Comparison of ENCODE assay signal across 19 mouse cellular contexts in genomic region chr7:90630546-90630945, GRCm38 (mm10).
"Had no signal": no experiment of that assay in that cellular context is flagged by ENCODE, and none has a peak within 500 bp of the region (broad histone marks: within the 10 kb centered on the region; RNA-seq: fewer than 3 reads in every experiment).

No protein-coding gene starts in this region.

- H3K4me2 ChIP-seq: liver, embryonic 15.5 days; lung, embryonic 15.5 days; midbrain, embryonic 11.5 days; midbrain, embryonic 13.5 days; midbrain, embryonic 15.5 days; neural tube, embryonic 12.5 days; stomach, embryonic 15.5 days had no signal

- H3K4me3 ChIP-seq: liver, embryonic 15.5 days; lung, embryonic 15.5 days; megakaryocyte, embryonic 14.5 days; midbrain, embryonic 13.5 days; midbrain, embryonic 15.5 days; neural tube, embryonic 12.5 days; stomach, embryonic 15.5 days had no signal

- DNase-seq: liver, postnatal 0 days; lung, adult 2 months; lung, postnatal 14 days; lung, postnatal 36 days; right cerebral cortex, postnatal 14 days; thymus, adult 18-20 months; thymus, postnatal 14 days; thymus, postnatal 36 days had no signal

- H3K9me3 ChIP-seq: liver, embryonic 15.5 days; lung, embryonic 15.5 days; megakaryocyte, embryonic 14.5 days; midbrain, embryonic 13.5 days; midbrain, embryonic 15.5 days; neural tube, embryonic 12.5 days; stomach, embryonic 15.5 days had no signal

- H3K4me1 ChIP-seq: liver, embryonic 15.5 days; lung, embryonic 15.5 days; megakaryocyte, embryonic 14.5 days; midbrain, embryonic 13.5 days; midbrain, embryonic 15.5 days; neural tube, embryonic 12.5 days; stomach, embryonic 15.5 days had no signal

- H3K27ac ChIP-seq: liver, embryonic 15.5 days; lung, embryonic 15.5 days; macrophage; midbrain, embryonic 13.5 days; midbrain, embryonic 15.5 days; neural tube, embryonic 12.5 days; stomach, embryonic 15.5 days; stomach, postnatal 0 days had no signal

- ATAC-seq: liver, postnatal 0 days; lung, postnatal 0 days; midbrain, embryonic 13.5 days; midbrain, embryonic 15.5 days had no signal

- H3K36me3 ChIP-seq: liver, embryonic 15.5 days; lung, embryonic 15.5 days; midbrain, embryonic 13.5 days; midbrain, embryonic 15.5 days; neural tube, embryonic 12.5 days; stomach, embryonic 15.5 days had no signal

- H3K27me3 ChIP-seq: liver, embryonic 15.5 days; lung, embryonic 15.5 days; megakaryocyte, embryonic 14.5 days; midbrain, embryonic 13.5 days; midbrain, embryonic 15.5 days; neural tube, embryonic 12.5 days; stomach, embryonic 15.5 days had no signal

- H3K9ac ChIP-seq: liver, embryonic 15.5 days; liver, postnatal 0 days; lung, embryonic 15.5 days; midbrain, embryonic 13.5 days; midbrain, embryonic 15.5 days; neural tube, embryonic 12.5 days; stomach, embryonic 15.5 days had no signal
